Mouse (Mus musculus) forebrain, embryonic 15.5 days (tissue): ENCODE results near the gene Tmpo. TPM values are rescaled to one million over a fixed set of nuclear protein-coding genes. Genes with fewer than 3 reads are reported as not detected.

ENCODE experiments used
- ATAC-seq: fragments of 200-750 bp; cut with Nextera tagmentation; replicated peaks from 2 replicates; pipeline ENCODE4 v1.8.0; 2017; ENCODE audit warnings: mild to moderate bottlenecking, moderate TSS enrichment, moderate library complexity
- H3K27ac ChIP-seq: fragments of 300-500 bp; sonication (generic); replicated peaks from 2 replicates; pipeline ENCODE4 v1.5.1; 2015; ENCODE audit warnings: mild to moderate bottlenecking, inconsistent platforms
- H3K27me3 ChIP-seq: fragments of 300-500 bp; sonication (generic); 2 replicates; pipeline ENCODE4 v1.6.1; 2015; ENCODE audit warnings: inconsistent platforms
- H3K36me3 ChIP-seq: fragments of 300-500 bp; sonication (generic); 2 replicates; pipeline ENCODE4 v1.6.1; 2015; ENCODE audit warnings: mild to moderate bottlenecking, inconsistent platforms
- H3K4me1 ChIP-seq: fragments of 300-500 bp; sonication (generic); 2 replicates; pipeline ENCODE4 v1.6.1; 2015; ENCODE audit warnings: inconsistent platforms
- H3K4me2 ChIP-seq: fragments of 300-500 bp; sonication (generic); replicated peaks from 2 replicates; pipeline ENCODE4 v1.6.1; 2015; ENCODE audit warnings: mild to moderate bottlenecking, inconsistent platforms
- H3K4me3 ChIP-seq: fragments of 300-500 bp; sonication (generic); 2 replicates; pipeline ENCODE4 v1.5.1; 2015; ENCODE audit warnings: mild to moderate bottlenecking, inconsistent platforms
- H3K9ac ChIP-seq: fragments of 300-500 bp; sonication (generic); replicated peaks from 2 replicates; pipeline ENCODE4 v1.6.1; 2015; ENCODE audit warnings: mild to moderate bottlenecking, inconsistent platforms
- H3K9me3 ChIP-seq: fragments of 300-500 bp; sonication (generic); 2 replicates; pipeline ENCODE4 v1.6.1; 2016; ENCODE audit warnings: inconsistent platforms
- WGBS: fragments of 180-500 bp; shearing (Covaris S2); methylation state at CpG from one replicate; pipeline ENCODE4 v1.1.7; 2015; ENCODE audit warnings: mixed read lengths; 5-methylcytosine and 5-hydroxymethylcytosine counted together
- polyA plus RNA-seq: library from polyadenylated mRNA; unstranded; fragments of >200 nt; fragmentation: Nextera tagmentation; extraction: Ambion mirVana; gene quantifications from 2 replicates; pipeline ENCODE4 v1.2.1, GENCODE M21; 2015

The Tmpo gene
- 191 and 194 TPM in 2 replicates for polyA plus RNA-seq

DNA sequence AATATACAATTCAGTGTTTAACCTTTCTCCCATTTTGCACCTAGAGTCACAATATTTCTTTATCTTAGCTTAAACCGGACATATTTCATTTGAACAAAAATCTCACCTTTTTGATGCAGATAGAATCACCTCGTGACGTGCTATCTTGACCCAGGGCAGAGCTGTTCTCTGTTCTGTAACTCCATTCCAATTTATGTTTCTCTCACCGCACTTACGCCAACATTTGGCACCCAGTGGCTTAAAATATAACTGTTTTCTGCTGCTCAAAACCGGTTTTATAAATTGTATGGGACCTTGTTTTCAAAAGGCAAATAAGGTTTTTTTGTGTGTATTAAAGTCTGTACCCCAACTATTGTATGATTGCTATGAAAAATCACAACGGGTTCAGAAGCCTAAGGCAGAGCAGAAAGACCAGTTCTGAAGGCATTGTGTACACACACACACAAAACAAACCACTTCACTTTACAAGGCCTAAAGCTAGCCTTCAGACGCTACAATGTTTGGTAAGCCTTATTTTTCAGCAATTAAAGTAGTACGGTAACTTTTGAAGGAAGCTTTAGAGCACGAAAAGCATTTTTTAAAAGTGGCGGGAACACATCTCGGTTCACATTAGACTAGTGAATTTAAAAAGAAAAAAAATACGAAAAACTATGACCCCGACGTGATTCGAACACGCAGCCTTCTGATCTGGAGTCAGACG is at the start of gene Tmpo:
TSS of gene Tmpo (minus strand) at position 555 of the 700 bp plus-strand sequence.
- Histone ChIP-seq H3K4me2 (peak within 1 kb of the TSS; percentile 56), H3K36me3 (no peaks in the 10 kb centered on the region), H3K27me3 (no peaks in the 10 kb centered on the region), H3K4me3 (peak within 1 kb of the TSS; percentile 71), H3K4me1 (peaks cover 28% of the 10 kb centered on the region), H3K9ac (peak within 1 kb of the TSS; percentile 65), H3K27ac (peak within 1 kb of the TSS; percentile 100), H3K9me3 (no peaks in the 10 kb centered on the region)
- WGBS, result 12% methylated on average over 18 of the region's 18 CpGs
- ATAC-seq, result peak; percentile 3

DNA sequence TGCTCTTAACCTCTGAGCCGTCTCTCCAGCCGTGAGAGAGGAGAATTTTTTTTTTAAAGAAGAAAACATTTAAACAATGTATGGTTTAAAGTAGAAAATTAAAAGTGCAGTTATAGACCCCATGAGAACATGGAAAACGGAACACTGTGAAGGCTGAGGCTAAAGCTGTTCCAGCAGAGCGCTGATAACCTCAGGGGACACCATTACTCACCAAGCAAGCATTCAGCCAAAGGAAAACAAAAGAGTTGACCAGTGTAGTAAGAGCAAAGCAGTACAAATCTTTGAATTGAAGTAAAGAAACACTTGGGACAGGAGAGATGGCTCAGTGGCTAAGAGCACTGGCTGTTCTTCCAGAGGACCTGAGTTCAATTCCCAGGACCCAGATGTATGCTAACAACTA is 49.3 kb upstream of the Tmpo start:
- 69% methylated on average over 4 of the region's 4 CpGs for WGBS
- Histone ChIP-seq H3K27me3 (no peaks in the 10 kb centered on the region), H3K4me2 (no peak overlapping the region)

DNA sequence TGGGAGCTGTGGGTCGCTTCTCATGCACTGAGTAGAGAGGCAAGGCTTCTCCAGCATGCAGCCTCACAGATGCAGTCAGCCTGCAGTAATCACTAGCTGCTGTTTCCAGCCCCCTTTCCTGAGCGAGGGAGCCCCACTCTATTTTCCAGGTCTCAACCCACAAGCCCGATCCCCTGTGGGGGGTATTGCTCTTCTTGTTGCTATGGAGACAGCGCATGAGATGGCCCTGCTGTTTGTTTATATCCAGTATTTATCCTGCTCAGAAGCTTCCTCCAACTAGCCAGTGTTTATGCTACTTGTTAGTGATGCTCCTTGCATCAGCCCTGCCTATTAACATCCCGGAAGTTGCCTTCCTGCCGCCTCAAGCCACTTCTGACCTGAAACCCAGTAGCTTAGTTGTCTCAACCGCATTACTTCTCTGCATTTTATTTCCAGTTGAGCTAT is 48.4 kb upstream of the Tmpo start:
- WGBS, result 11% methylated on average over 7 of the region's 7 CpGs
- H3K36me3 ChIP-seq, result no peaks in the 10 kb centered on the region
- peak; percentile 92 for ATAC-seq
- peak overlapping the region; percentile 55 for H3K27ac ChIP-seq
- no peaks in the 10 kb centered on the region for H3K9me3 ChIP-seq
- H3K9ac ChIP-seq, result no peak overlapping the region; the same call in 1 of the 2 replicates
- H3K4me3 ChIP-seq, result peak overlapping the region; percentile 17; the same call in 1 of the 2 replicates
- H3K4me1 ChIP-seq, result peaks cover 12% of the 10 kb centered on the region
- no peaks in the 10 kb centered on the region for H3K27me3 ChIP-seq
- H3K4me2 ChIP-seq, result peak overlapping the region; percentile 35

More for the DNA sequence above, 49.3 kb upstream of the Tmpo start:
- no peak overlapping the region for H3K27ac ChIP-seq
- H3K9me3 ChIP-seq, result no peaks in the 10 kb centered on the region
- peaks cover 12% of the 10 kb centered on the region for H3K4me1 ChIP-seq
- H3K36me3 ChIP-seq, result no peaks in the 10 kb centered on the region
- no peak overlapping the region for H3K9ac ChIP-seq
- no peak overlapping the region for H3K4me3 ChIP-seq
- no peak for ATAC-seq

DNA sequence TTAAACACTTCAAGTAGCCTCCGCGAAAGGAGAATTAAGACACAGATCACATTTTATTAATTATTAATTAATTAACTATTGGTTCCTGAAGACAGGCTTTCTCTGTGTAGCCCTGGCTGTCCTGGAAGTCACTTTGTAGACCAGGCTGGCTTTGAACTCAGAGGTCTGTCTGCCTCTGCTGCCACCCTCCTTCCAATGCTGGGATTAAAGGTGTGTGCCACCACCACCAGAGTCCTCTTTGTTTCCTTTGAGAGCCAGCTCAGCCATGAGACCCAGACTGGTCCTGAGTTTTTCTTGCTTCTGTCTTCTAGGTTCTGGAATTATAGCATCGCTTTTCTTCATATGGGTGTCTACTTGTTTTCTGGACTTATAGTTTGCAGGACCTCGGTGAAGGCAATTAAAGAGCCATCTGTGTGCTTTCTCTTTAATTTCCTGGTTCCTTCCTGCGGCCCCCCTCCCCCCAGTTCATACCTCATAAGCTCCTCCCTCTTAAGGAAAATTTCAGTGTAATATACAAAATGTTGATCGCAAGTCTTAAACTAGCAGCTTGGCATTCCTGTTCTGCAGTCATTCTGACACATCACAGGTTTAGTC is 47.9 kb upstream of the Tmpo start:
- no peaks in the 10 kb centered on the region for H3K27me3 ChIP-seq
- no peak for ATAC-seq
- 0 out of 2 replicates have a peak overlapping the region, but pooled peaks have one; percentile 17 for H3K4me3 ChIP-seq
- H3K4me1 ChIP-seq, result peaks cover 12% of the 10 kb centered on the region
- peak overlapping the region; percentile 35 for H3K4me2 ChIP-seq
- peak overlapping the region; percentile 55 for H3K27ac ChIP-seq
- H3K9me3 ChIP-seq, result no peaks in the 10 kb centered on the region
- no peak overlapping the region; the same call in 1 of the 2 replicates for H3K9ac ChIP-seq
- WGBS, result 49% methylated on average over 6 of the region's 6 CpGs
- H3K36me3 ChIP-seq, result no peaks in the 10 kb centered on the region

DNA sequence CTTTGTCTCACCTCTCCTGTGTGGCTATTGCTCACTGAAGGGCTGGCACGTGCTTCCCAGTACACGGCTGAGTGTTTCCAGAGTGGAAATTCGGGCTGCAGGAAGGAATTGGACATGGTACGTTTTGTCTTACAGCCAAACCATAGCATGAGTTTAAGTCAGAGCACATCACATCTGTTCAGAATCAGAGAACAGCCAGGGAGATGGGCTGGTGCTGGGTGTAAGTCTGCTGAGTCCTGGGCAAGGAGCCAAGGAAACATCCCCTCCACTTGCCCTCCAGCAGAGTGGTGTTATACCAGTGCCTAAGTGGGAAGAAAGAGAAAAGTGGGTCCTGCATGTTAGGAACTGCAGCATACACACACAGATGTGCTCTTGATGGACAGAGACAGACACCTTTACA is 45.9 kb upstream of the Tmpo start:
- 60% methylated on average over 4 of the region's 4 CpGs for WGBS
- no peaks in the 10 kb centered on the region for H3K9me3 ChIP-seq
- H3K4me2 ChIP-seq, result no peak overlapping the region
- no peak overlapping the region for H3K27ac ChIP-seq
- no peak overlapping the region for H3K9ac ChIP-seq
- no peak for ATAC-seq
- peaks cover 12% of the 10 kb centered on the region for H3K4me1 ChIP-seq
- no peaks in the 10 kb centered on the region for H3K36me3 ChIP-seq
- H3K4me3 ChIP-seq, result no peak overlapping the region
- H3K27me3 ChIP-seq, result no peaks in the 10 kb centered on the region

DNA sequence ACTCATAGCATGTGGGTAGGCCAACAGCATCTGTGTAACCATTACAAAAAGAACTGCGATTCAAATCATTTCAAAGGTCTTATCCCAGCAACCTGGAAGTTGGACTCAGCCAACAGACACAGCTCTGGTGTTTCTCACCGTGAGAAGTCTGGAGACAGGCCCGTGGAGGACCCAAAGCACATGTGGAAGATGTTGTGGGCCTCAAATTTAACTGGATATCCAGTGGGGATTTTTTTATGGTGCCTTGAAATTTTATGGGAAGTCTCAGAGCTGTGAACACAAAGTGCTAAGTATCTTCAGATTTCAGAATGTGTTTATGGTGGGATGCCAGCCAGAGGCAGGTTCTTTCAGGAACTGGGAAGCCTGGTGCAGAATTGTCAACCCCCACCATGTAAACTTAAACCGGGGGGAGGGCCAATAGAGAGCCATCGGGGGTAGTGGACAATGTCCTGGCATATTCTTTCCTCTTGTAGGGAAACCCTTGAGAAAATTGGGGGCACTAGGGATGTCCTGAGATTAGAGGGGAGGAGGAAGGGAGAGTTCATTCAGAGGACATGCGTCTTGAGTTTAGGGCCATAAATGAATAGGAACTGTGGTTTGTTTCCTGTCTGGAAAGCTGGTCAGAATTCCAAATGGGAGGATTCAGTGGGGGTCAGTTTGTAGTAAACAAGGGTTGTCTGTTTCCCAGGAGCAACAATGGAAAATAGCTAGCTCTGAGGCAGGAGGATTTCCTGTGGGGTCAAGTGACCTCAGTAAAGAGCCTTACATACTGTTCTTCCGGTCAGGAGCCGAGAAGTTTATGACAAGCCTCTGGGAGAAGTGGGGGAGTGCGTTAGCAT is 41.5 kb upstream of the Tmpo start:
- Histone ChIP-seq H3K27ac (no peak overlapping the region), H3K4me2 (no peak overlapping the region), H3K4me1 (no peaks in the 10 kb centered on the region), H3K36me3 (no peaks in the 10 kb centered on the region), H3K4me3 (no peak overlapping the region), H3K27me3 (no peaks in the 10 kb centered on the region), H3K9me3 (no peaks in the 10 kb centered on the region), H3K9ac (no peak overlapping the region)
- WGBS, result 74% methylated on average over 9 of the region's 9 CpGs
- ATAC-seq, result no peak

DNA sequence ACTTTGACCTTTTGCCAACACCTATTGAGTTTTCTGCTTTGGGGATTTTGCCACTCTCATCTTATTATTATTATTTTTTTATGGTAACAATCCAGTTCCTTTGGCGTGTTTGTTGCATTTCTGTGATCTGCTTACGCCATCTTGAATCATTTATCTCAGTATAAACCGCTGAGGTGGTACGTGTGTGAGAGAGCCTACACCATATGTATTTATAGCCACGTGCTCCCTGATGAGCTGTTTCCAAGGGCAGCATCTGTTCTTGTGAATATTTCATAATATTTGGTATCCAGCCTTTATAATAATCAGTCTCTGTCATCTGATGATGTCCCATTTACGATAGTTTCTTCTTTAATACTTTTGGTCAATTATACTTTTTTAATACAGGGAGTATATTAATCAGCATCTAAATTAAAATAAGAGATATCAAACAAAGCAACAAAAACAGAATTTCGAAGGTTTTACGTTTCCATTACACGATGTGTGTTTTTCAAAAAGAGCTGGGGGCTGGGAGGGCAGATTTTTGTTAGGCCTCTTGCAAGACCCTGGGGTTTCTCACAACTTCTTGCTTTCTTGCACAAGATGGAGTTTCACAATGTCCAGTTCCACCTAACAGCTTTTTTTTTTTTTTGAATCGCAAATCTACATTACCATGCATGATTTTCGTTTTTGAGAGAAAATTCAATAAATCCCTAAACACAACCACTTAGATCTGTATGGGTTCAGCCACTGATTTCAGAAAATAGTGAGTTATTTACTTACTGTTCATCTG is 28.0 kb upstream of the Tmpo start:
- Histone ChIP-seq H3K4me2 (no peak overlapping the region), H3K9ac (no peak overlapping the region), H3K4me3 (no peak overlapping the region), H3K36me3 (no peaks in the 10 kb centered on the region), H3K27ac (no peak overlapping the region), H3K9me3 (no peaks in the 10 kb centered on the region), H3K27me3 (no peaks in the 10 kb centered on the region), H3K4me1 (peaks cover 8% of the 10 kb centered on the region)
- ATAC-seq, result 0 out of 2 replicates have a peak, but pooled peaks have one; percentile 69
- 77% methylated on average over 11 of the region's 11 CpGs for WGBS

DNA sequence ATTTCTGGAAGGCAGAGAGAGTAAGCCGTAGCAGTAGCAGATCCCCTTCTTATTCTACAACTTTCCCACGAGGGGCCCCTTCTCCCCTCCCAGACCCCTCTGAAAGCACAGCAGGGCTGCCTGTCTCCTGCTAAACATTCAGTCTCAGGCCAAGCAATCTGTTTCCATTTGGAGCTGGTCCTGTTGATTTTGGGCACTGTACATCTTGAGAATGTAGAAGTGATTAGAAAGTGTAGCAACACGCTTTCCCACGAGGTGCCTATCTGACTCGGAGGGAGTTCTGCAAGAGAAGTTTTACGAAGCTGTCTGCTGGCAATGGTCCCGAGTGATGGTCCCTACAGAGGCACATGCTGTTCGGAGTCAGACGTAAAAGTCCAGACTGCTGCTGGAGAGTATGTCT is 27.3 kb upstream of the Tmpo start:
- Histone ChIP-seq H3K36me3 (no peaks in the 10 kb centered on the region), H3K4me1 (peaks cover 8% of the 10 kb centered on the region), H3K27ac (no peak overlapping the region), H3K9ac (no peak overlapping the region), H3K9me3 (no peaks in the 10 kb centered on the region), H3K27me3 (no peaks in the 10 kb centered on the region), H3K4me3 (no peak overlapping the region), H3K4me2 (no peak overlapping the region)
- WGBS, result 57% methylated on average over 9 of the region's 9 CpGs
- peak; percentile 64; the same call in 1 of the 2 replicates for ATAC-seq

DNA sequence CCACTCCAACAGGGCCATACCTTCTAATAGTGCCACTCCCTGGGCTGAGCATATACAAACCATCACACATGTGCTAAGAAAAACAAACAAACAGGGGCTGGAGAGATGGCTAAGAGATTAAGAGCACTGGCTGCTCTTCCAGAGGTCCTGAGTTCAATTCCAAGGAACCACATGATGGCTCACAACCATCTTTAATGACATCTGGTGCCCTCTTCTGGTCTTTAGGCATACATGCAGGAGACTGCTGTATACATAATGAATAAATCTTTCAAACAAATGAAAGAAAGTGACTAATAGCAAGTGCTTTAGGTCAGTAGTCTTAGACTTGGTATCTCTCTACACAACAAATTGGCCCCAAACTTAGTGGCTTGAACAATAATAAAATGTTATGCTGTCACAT is 26.2 kb upstream of the Tmpo start:
- no peaks in the 10 kb centered on the region for H3K36me3 ChIP-seq
- no peaks in the 10 kb centered on the region for H3K27me3 ChIP-seq
- H3K27ac ChIP-seq, result no peak overlapping the region
- ATAC-seq, result no peak
- peaks cover 8% of the 10 kb centered on the region for H3K4me1 ChIP-seq
- H3K4me2 ChIP-seq, result no peak overlapping the region
- H3K9me3 ChIP-seq, result no peaks in the 10 kb centered on the region
- H3K9ac ChIP-seq, result no peak overlapping the region
- no peak overlapping the region for H3K4me3 ChIP-seq

DNA sequence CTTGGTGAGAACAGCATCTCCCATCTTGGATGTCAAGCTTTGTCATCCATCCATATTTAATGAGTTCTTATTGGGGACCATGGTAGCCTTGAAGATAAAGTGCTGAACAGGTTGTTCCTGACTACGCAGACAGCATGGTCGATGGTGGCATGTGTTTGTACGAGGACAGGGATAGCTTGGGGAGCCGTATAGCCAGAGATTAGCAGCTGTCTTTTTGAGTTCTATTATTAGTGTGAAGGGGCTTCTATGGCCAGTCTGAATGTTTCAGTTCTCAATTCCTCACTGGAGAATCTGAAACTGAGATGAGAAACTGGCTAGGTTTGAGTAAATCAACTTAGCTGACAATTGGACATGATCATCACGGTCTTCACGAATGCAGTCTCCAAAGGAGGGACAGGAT is 24.5 kb upstream of the Tmpo start:
- no peak overlapping the region for H3K4me2 ChIP-seq
- no peak overlapping the region for H3K9ac ChIP-seq
- peaks cover 8% of the 10 kb centered on the region for H3K4me1 ChIP-seq
- H3K27me3 ChIP-seq, result no peaks in the 10 kb centered on the region
- no peaks in the 10 kb centered on the region for H3K9me3 ChIP-seq
- WGBS, result 92% methylated on average over 6 of the region's 6 CpGs
- H3K27ac ChIP-seq, result no peak overlapping the region
- no peak for ATAC-seq
- H3K36me3 ChIP-seq, result no peaks in the 10 kb centered on the region
- no peak overlapping the region for H3K4me3 ChIP-seq

DNA sequence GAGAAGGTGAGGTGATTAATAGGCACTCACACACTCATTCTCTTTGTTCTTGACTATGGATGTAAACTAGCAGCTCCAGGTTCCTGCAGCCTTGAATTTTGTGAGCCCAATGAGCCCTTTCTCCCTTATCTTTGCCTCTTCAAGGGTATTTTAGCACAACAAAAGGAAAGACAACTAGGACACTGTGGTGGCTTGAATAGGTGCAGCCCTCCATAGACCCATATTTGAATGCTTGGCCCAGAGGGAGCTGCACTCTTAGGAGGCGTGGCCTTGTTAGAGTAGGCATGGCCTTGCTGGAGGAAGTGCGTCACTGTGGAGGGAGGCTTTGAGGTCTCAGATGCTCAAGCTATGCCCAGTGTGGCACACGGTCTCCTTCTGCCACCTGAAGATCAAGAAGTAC is 19.5 kb upstream of the Tmpo start:
- no peak overlapping the region for H3K4me2 ChIP-seq
- H3K9me3 ChIP-seq, result no peaks in the 10 kb centered on the region
- H3K4me3 ChIP-seq, result no peak overlapping the region
- 89% methylated on average over 3 of the region's 3 CpGs for WGBS
- ATAC-seq, result no peak
- no peak overlapping the region for H3K9ac ChIP-seq
- no peak overlapping the region for H3K27ac ChIP-seq
- H3K4me1 ChIP-seq, result no peaks in the 10 kb centered on the region
- no peaks in the 10 kb centered on the region for H3K36me3 ChIP-seq
- H3K27me3 ChIP-seq, result no peaks in the 10 kb centered on the region
